Mouse (Mus musculus): ENCODE data around the gene Gm17349.
A peak's percentile ranks its signal among the peaks of the same experiment; 100 is the strongest.
"Not testable (repeated sequence)": the region's sequence is repeated elsewhere in the genome, so short reads cannot be mapped to it uniquely, and the experiment has no call there.

Gm17349 gene

DNA sequence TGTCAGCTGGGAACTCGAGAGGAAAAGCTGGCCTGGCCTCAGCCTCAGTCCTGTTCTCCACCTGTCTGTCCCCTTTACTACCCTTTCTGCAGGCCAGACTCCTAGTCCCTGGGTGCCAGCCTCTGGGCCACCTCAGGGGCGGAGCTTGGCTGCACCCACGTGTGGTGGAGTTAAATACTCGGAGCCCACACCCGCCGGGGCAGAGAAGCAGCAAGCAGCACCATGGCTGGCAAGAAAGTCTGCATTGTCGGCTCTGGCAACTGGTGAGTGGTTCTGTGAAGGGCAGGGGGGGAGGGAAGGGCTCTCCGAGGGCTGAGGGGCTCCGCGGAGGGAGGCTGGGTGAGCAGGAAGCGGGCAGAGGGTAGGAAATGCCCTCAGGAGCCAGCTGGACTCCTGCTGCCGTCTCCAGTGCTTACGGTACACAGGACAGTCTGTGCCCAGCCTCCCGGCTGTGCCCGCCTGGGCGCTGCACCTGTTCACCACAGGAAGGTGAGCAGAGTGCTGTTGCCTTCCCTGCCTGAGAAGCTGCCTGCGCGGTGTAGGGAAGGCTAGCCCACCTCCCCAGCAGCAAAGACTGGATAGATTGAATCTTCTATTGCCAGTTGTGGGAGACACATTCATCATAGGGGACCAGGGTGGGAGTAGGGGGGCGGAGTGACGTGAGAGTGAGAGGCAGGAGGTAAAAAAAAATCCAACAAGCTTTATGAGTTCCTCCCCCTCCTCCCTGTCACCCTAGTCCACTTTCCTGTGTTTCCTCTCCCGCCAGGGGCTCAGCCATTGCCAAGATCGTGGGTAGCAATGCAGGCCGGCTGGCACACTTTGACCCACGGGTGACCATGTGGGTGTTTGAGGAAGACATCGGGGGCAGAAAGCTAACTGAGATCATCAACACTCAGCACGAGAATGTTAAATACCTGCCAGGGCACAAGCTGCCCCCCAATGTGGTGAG lies 12.4 kb upstream of the Gm17349 start, which contains the start of gene Gpd1:
Gene Gpd1 (plus strand): TSS at position 130 of the 949 bp plus-strand sequence.
- no peak for DNase-seq (ENCODE audit: low spot score in 2 of 2)

DNA sequence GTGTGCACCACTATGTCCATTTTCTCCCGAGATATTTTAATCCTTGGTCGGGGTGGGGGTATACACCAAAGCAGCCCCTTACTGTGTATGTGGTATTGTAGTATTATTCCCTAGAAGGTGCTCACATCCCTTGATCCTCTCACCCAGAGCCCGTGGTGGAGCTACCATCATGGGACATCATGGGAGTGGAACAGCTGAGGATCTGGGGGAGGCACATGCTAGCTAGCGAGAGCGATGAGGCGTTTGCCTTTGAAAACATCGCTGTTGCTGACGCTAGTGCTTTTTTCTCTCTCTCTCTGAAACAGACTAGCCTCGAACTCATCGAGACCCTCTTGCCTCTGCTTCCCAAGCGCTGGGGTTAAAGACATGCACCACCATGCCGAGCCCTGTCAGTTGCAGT lies 11.5 kb upstream of the Gm17349 start:
- DNase-seq (ENCODE audit: low spot score in 2 of 2), result no peak

DNA sequence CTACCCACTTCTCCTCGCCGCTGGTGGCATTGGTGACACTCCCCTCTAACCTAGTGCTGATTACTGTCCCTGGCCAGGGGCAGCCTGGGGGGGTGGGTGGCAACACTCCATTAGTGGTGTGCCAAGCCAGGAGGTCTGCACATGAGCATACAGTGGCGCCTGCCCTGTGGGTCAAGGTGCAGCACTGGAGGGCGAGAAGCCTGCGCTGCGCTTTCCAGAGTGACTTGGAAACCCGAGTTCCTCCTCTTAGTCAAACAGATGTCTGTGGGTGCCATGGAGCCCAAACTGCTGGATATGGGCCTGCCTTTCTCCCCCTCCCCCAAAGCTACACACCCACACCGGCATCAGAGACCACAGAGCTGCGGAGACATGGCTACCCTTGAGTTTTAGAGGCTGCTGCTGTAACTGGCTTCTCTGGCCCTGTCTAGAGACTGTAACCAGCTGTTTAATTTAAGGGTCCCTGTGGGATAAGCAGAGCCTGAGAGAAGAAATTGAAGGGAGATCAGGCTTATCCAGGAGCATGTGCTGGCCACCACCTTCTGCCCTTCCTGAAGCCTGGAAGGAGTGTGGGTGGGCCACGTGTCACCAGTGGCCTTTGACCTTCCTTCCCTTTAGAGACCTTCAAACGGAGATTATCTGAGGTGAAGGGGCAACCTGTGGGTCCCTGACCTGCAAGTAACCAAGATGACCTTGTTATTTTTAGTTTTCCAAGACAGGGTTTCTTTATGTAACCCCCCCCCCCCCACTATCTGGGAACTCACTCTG lies 10.9 kb upstream of the Gm17349 start:
- DNase-seq (ENCODE audit: low spot score in 2 of 2), result no peak

DNA sequence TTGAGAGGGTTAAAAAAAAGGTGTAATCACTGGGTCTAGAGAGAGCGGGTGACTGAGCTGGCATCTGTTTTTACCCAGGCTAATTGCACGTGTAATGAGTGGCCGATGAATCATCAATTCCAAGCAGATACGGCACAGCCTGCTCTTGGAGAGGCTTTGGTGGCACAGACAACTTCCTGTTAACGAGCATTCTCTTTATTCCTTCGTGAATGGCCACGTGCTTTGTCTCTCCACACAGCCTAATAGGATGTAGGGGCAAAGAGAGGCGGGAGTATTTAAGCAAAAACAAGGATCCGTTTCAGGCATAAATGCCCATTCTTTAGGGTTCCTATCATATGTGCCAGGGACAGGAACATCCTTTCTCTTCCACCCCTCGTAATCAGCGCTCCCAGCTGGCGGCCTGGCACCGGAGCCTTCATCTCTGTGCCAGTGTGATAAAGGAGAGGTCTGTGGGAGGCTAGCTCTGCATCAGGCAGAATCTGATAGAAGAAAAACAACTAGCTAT lies 10.1 kb upstream of the Gm17349 start:
- DNase-seq (ENCODE audit: low spot score in 2 of 2), result no peak

DNA sequence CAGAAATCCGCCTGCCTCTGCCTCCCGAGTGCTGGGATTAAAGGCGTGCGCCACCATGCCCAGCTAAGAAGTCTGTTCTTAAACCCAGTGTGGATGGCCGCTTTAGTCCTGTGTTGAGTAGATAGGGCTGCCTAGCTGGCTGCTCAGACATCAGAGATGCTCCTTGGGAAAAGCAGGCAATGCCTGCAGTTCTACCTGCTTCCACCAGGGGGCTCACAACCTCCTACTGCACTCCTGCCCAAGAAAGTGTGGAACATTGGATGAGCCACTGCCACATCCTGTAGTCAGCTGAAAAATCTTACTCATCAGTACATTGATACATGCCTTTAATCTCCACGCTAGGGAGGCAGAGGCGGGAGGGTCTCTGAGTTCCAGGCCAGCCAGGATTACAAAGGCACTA lies 9.6 kb upstream of the Gm17349 start:
- peak; percentile 52 to 70 for DNase-seq (ENCODE audit: low spot score in 2 of 2)

DNA sequence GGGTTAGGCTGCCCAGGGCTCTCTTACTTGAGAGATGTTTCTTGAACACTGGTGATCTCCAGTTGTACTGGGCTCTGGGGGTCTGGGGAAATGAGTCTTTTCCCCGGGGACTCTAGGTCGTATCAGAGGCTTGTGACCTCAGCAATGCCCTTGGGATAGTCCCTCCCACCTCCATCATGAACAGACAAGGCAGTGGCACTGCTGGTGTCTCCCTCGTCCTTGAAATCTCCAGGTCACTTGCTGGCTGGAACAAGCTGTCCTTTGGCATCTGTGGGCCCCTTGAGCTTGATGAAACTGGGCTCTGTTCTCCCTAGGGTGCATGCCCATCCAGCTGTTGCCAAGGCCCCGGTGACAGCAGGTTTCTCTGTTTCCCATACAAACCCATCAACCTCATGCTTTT lies 8.9 kb upstream of the Gm17349 start:
- no peak for DNase-seq (ENCODE audit: low spot score in 2 of 2)

DNA sequence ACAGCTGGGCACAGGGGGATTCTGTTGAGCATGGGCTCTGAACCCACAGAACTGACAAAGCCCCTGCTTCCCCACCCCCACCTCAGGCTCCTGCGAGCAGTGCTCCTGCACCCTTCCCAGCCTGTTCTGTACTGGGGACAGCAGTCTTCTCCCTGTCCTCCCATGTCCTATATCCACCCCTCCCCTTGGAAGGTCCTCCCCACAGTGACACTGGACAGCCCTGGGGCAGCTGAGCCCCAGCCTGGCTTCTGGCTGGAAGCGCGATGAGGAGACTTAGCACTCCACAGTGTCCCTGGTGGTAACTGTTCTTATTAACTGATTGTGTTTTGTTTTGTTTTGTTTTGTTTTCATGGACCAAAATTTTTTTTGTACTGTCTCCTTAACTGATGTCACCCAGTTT lies 8.3 kb upstream of the Gm17349 start:
- no peak for DNase-seq (ENCODE audit: low spot score in 2 of 2)

DNA sequence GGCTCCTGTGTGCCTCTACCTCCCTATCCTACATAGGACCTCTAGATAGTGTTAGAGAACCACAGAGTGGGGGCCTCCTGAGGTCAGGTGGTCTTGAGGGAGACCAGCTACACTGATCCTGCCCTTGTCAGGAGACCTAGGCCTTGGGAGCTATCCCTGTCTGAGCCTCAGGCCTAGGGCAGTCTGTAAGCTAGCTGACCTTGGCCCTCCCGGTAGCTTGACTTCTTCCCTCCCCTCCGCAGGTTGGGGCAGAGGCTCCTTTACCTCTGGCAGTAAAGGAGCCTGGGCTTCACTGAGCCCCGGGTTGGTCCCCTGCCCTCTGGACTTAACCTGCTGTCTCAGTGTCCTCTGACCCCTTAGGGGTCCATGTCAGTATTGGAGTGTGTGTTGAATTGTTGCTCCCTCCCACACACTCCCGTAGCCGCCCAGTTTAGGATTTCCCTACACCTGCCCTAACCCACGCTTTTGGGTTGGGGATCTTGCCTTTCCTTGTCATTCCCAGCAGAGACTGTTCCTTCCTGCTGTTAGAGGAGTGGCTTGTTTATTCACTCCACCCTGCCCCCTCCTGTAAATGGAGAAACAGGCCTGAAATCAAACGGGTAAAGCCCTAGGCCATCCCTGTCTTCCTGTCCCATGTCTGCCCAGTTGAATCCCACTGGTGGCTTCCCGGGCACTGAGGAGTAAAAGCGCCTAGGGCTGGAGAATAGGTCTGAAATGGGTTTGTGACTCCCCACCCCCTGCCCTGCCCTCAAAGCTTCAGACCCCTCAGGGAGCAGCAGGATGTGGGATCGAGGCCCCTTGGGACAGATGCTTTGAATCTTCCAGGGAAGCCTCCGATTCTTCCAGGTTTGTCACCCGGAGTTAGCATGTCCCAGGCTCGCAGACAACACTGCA lies 7.6 kb upstream of the Gm17349 start:
- DNase-seq (ENCODE audit: low spot score in 2 of 2), result no peak

DNA sequence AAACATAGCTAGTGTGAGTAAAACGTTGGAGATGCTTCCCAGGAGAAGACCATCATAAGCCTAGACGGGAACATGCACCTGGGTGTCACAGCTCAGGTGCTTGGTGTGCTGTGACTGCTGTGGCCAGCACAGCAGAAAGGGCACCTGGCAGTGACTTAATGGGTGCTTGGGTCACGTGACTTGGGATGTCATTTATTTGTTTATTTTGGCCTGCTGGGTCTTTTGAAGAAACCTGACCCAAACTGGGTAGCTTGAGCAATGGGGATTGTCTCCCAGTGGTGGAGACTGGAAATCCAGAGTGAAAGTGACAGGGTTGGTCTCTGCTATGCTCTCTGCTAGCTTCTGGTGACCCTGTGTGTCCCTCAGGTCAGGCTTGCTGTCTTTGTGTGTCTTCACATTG lies 6.2 kb upstream of the Gm17349 start:
- no peak for DNase-seq (ENCODE audit: low spot score in 2 of 2)

DNA sequence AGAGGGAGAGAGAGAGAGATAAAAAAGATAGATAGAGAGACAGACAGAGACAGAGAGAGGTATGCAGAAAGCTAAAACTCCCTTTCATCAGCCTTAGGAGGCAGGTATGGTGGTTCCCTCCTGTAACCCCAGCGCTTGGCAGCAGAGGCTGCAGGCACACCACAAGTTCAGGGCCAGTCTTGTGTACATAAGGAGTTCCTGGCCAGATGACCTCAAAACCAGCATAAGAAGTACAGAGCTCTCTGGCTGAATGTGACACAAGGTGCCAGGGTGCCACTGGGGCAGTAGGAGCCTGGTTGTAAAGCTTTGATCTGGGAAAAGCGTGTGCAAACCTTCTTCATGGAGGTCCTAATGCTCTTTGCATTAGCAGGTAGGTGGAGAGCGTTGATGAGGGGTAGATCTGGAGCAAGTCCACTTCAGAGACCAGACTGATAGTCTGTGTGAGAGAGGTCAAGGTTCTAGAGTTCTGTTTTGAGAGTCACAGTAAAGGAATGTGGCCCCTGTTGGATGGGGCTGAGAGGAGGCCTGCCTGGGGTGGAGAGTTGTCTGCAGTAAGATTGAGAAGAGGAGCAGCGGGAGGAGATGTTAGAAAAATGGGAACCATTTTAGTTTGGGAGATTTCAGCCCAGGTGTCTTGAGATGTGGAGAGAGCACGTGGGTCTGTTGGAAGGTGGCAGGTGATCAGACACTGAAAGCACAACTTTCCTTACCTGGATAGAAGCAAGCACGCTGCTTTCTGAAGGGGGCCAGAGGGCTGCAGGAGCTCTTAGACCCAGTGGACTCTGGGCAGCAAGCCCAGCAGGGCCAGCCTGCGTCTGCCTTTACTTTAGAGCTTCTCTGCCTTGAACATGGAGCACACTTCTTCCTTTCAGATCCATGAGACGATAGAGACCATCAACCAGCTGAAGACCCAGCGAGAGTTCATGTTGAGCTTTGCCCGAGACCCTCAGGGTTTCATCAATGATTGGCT lies 5.2 kb upstream of the Gm17349 start:
- no peak for DNase-seq (ENCODE audit: low spot score in 2 of 2)

DNA sequence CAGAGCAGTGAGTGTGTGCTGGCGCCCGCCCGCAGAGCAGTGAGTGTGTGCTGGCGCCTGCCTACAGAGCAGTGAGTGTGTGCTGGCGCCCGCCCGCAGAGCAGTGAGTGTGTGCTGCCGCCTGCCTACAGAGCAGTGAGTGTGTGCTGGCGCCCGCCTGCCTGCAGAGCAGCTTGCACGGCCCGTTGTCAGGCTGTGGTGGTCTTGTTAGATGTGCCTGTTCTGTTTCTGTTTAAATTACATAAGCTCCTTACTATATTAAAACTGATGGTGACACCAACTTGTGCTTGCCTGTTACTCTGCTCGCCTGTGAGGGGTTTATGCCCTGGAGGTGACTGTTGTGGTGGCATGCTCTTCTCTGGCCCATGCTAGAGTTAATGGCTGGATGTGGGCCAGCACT lies 2.9 kb upstream of the Gm17349 start:
- DNase-seq (ENCODE audit: low spot score in 2 of 2), result no peak

DNA sequence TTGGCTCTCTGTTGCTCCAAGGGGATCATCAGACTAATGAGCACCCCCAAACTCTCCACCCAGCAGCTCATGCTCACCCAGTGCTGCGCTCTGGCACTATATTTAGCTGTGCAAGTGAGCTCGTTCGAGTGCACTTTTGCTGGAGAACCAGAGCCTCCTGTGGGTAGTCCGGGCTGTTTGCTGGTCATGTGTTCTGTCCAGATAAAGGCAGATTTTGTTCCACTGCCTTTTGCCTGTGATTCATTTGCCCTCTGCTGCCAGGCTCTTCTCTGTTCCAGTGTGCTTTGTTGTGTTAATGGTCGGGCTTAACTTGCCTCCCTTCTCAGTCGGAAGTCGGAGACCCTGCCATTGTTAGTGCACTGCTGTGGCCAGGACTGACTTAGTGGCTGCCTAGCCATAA lies 409 bp downstream of the Gm17349 start:
- no peak for DNase-seq (ENCODE audit: low spot score in 2 of 2)

DNA sequence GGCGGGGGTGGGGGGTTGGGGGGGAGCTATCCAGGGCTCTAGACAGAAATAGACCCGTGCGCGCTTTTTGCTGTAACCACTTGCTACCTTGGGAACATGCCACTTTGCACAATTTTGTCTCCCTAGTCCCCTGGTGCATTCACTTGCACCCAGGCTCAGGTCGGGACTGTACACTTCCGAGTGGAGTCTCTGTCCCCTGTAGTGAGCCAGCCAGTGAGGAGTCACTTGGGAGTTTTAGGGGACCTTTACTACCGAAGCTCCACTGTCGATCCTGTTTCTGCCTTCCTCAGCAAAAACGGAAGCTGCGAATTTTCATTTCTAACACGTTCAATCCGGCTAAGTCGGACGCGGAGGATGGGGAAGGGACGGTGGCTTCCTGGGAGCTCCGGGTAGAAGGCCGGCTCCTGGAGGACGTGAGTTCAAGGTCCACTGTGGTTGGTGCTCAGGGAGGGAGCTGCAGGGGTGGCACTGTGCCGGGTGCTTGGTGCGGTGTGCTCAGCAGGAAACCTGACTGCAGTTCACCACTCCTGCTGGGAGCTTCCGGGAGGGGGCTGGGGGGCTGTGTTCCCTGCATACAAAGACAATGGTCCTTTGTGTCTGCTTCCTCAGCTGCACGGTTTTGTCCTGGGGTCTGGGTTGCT lies 1.1 kb downstream of the Gm17349 start:
- no peak for DNase-seq (ENCODE audit: low spot score in 2 of 2)

DNA sequence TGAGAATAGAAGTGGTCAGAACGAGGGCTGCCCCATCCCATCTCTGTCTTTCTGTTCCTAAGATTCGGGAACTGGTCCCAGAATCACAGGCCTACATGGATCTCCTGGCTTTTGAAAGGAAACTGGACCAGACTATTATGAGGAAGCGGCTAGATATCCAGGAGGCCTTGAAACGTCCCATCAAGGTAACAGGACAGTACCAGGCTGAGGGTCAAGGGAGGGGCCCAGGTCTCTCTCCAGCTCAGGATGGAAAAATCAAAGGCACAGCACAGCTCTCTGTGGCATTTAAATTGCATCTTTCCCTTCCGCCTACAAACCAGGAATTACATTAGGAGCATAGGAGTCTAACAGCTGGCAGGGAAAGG lies 1.6 kb downstream of the Gm17349 start:
- no peak for DNase-seq (ENCODE audit: low spot score in 2 of 2)

DNA sequence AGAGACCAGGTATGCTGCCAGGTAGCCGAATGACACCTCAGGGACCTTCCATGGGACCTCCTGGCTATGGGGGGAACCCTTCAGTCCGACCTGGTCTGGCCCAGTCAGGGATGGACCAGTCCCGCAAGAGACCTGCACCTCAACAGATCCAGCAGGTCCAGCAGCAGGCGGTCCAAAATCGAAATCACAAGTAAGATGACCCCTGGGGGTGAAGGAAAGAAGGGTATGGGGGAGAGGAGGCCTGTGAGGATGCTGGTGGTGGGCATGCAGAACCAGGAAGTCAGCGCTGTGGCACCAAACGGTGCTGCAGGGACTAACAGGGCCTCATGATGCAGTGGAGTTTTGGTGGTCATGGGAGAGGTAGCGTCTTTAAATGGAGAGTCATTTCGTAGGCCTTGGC lies 2.2 kb downstream of the Gm17349 start:
- DNase-seq (ENCODE audit: low spot score in 2 of 2), result no peak

DNA sequence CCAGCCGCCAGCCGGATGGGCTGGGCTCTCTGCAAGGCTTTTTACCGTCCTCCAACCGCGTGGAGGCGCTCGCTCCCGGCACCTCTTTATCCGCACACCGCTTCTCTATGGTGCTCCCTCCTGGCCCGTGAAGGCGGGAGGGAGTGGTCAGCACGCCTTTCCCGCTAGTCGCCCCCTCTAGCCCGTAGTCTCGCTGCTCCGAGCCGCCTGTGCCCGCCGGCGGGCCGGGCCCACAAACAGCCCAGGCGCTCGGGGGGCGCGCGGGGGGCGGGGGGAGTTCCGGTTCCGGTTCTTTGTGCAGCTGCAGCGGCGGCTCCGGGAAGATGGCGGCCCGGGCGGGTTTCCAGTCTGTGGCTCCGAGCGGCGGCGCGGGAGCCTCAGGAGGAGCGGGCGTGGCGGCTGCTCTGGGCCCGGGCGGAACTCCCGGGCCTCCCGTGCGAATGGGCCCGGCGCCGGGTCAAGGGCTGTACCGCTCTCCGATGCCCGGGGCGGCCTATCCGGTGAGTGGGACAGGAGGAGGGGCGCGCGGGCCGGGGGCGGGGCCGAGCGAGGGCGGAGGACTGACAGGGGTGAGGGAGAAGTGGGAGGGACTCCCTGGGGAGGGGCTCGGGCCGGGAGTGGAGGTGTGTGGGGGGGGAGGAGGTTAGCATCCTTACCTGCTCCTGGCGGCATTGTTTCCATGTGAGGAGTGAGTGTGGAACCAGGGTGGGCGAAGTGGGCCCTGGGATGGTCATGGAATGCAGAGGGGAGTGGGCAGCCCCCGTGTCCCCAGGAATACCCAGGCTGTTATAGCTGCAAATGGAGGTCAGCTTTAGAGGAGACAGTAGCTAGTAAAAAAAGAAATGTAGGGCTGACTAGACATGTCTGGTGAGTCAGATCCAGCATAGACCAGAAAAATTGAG lies 3.0 kb downstream of the Gm17349 start, which contains the start of gene Smarcd1:
Gene Smarcd1 (plus strand): TSS at position 131 of the 902 bp plus-strand sequence.
- peak; percentile 87 to 96 for DNase-seq (ENCODE audit: low spot score in 2 of 2)

DNA sequence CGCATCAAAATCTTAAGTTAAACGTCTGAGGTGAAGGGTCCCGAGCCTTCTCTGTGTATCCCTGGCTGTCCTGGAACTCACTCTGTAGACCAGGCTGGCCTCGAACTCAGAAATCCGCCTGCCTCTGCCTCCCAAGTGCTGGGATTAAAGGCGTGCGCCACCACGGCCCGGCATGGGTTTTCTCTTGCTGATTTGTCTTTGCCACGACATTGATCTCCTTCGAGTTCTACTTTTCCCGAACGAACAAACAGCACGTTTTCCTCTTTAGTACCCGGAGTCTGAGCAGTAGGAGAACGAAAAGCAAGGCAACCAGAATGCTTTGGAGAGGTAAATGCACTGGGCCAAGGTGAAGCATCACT lies 3.7 kb downstream of the Gm17349 start:
- not testable (repeated sequence) for DNase-seq (ENCODE audit: low spot score in 2 of 2)

DNA sequence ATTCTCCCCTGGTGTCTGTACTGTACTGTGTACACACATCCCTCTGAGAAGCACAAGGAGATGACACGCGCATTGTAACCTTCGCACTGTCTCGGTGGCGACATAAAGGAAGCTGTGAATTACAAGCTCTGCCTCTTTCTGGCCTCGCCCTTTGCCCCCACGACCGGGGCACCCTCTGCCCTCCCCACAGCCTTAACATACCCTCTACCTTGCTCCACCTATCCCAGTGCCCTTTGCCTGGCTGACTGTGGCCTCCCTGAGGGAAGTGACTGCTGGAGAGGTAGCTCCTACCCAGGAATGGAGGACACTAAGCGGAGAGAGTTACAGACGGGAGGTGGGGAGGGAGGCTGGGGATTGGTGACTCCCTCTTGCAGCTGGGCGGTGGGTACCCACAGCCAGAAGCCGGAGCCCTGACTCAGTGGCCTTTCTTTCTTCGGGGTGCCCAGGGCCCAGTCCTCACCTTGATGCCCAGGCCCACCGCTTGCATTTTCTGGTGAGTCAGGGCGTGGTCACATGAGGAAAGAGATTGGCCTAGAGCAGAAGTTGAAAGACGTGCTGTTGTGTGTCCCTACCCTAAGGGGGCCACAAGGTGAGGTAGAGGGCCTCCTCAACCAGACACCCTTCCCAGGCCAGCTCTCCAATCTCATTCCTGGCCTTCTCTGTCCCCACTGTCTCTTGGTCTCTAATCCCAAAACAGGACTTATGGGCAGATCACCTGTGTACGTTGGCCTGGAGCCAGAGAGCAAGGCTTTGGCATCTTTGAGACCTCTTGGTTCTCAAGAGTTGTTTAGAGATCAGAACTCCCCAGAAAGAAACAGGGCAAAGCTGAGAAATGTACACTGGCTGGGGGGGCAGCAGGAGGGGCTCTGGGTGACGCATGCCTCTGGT lies 4.8 kb downstream of the Gm17349 start:
- DNase-seq (ENCODE audit: low spot score in 2 of 2), result no peak
